Mouse (Mus musculus) liver, adult (tissue): ENCODE data around the gene Mypn.

ENCODE experiments used
- GATA4 ChIP-seq: IDR thresholded peaks from 2 replicates; pipeline ENCODE4 v1.6.1; 2014; ENCODE audit warnings: mild to moderate bottlenecking, low read length; ENCODE audit not compliant: insufficient replicate concordance

Gene Mypn

DNA sequence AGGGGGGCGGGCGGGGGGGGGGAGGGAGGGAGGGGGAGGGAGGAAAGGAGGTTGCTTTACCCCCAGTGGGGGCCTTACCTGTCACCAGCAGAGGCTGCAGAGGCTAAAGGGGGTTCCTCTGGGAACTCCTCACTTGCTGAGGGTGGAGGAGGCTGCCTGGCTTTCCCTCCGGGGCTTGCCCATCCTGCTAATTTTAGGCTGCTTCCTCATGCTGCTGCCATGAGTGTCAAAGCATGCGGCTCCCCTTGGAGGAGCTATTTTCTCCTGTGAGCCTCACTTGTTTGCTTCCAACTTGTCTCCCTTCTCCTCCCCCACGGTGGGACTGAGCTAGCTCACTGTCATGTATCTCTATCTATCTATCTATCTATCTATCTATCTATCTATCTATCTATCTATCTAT, 27.1 kb upstream of the Mypn start:
- no peak for TF ChIP-seq GATA4

DNA sequence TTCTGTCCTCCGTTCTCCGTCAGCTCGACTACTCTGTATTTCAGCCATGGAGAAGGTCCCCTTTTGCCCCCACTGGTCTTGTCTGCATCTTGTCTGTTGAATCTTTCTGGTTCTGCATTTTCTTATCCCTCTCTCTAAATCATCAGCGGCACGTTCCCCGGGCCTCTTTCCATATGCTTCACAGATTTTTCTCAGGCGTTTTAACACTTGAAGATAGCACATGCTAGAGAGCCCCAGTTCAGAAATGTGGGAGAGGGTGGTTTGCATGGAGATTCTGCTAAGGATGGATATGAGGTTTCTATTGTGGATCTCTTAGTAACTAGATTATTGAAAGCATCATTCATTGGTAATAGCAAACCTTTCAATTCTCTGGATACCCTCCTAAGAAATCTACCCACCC, 26.5 kb upstream of the Mypn start:
- TF ChIP-seq GATA4 = no peak

DNA sequence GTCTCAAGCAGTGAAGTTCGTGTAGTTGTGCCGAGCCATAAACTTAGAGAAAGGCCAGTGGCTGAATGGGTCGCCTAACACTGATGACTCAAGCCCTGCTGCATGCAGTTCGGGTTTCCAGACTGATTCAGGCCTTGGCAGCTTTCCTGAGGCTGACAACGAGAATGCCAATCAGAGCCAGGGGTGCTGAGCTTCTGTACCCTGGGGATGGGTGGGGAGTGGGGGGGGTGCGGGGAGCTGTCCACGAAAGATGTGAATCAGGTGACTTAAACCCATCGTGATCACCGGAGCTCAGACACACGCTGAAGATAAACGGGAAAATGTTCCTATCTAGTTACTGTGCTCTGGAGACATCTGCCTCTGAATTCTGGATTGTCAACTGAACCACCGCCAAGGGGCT, 20.6 kb upstream of the Mypn start:
- no peak for TF ChIP-seq GATA4

DNA sequence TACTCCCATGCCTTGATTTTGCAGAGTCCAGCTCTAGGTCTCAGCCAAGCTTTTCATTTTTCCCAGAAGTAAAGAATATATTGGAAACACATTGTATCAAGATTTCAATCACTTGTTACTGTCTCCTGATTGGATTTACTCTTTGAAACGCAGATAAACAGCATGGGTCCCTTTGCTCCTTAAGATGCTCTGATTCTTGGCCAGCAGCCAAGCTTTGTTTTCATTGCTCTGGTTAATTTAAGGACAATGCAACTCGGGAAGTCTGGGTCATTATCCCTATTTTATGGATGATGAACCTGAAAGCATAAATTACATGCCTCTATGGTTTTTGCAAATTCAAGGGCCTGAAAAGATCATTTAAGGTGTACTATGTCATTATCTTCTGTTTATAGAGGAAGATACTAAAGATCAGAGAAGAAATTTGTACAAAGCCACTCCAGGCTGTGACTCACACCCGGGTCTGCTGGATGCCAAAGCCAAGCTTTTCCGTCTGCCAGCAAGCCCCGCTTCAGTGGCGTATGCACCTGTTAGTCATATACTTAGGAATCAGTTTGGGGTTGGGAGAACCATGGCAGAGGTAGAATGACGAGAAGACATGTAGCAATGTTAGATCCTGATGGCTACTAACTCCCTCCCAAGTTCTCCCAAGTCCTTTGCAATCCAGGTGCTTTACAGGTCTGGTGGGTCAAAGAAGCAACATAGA, 17.5 kb upstream of the Mypn start:
- TF ChIP-seq GATA4 = no peak

- no peak for TF ChIP-seq GATA4
Measured at GRCm38 (mm10) chr10:63208871-63209270, 5.1 kb upstream of the Mypn start.

GRCm38 (mm10) chr10:63203002-63203401, 750 bp downstream of the Mypn start:
- no peak for TF ChIP-seq GATA4

- TF ChIP-seq GATA4 = no peak
Measured at GRCm38 (mm10) chr10:63201534-63201933, 2.2 kb downstream of the Mypn start.

DNA sequence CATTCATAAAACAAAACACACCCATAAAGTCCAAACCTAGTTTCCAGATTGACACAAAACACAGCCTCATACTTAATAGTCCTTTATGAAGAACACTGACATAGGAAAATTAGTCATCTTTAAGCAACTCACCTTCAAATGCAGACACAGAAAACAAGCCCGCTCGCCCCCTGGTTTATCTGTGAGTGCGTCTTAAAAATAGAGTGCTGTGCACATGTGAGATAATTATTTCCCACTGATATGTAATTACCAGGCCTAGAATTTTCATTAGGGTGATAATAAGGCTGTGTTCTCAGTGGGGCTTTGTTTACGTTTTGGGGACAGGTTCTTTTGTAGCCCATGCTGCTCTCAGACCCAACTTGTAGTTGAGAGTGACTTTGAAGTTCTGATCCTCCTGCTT, 4.7 kb downstream of the Mypn start:
- no peak for TF ChIP-seq GATA4

- no peak for TF ChIP-seq GATA4
Measured at GRCm38 (mm10) chr10:63192736-63193135, 11.0 kb downstream of the Mypn start.

DNA sequence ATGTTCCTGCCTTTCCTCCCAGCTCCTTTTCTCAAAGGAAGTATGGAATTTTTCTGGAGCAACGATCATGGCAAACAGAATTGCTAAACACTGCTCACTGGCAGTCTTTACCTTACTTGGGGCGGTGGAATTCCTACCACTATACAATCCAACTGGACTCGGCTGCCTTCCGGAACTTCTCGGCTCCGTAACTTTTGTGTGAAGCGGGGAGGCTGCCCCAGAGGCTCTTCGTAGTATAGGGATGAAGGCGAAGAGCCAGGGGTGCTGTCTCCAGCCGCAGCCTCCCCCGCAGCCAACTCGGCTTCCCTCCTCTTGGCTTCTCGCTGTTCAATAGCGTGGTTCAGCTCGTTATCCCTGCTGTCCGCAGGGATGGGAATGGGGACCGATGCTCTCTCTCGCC, 11.5 kb downstream of the Mypn start:
- TF ChIP-seq GATA4 = no peak

GRCm38 (mm10) chr10:63184451-63184850, 19.3 kb downstream of the Mypn start:
- no peak for TF ChIP-seq GATA4

DNA sequence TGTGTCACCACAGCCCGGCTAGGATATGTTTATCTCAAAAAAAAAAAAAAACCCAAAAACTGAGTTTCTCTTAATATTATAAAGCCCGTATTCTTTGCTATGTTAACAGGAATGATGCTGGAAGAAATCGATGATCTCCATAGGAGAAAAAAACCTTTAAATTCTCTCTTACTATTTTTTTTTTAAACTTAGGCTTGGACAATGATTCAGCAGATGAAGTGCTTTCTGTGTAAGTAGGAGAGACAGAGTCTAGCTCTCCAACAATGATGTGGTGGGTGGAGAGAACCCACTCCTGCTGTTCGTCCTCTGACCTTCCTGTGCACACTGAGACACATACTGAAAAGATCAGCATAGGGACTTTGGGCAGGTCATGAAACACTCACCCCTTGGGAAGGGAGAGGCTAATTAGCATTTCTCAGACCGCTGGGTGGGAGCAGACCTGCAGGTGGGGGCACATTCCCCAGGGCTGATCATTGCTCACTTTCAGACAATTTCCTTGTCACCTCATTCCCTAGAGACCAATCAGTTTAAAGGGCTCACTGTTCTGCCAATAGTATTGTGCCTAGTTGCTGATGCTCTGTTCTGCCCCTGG, 21.5 kb downstream of the Mypn start:
- no peak for TF ChIP-seq GATA4

- TF ChIP-seq GATA4 = no peak
Measured at GRCm38 (mm10) chr10:63181166-63181565, 22.6 kb downstream of the Mypn start.

GRCm38 (mm10) chr10:63179524-63179923, 24.2 kb downstream of the Mypn start:
- TF ChIP-seq GATA4 = no peak

- TF ChIP-seq GATA4 = no peak
Measured at GRCm38 (mm10) chr10:63178318-63178717, 25.4 kb downstream of the Mypn start.

- TF ChIP-seq GATA4 = no peak
Measured at GRCm38 (mm10) chr10:63177286-63178140, 26.2 kb downstream of the Mypn start.
